Mouse (Mus musculus) cerebellum, adult 9-11 months (tissue): ENCODE data around the gene Clta.
"Not testable (repeated sequence)": the region's sequence is repeated elsewhere in the genome, so short reads cannot be mapped to it uniquely, and the experiment has no call there.

Experiments
- DNase-seq: peaks from one replicate; pipeline ENCODE4 v3.0.0; 2022

Gene Clta

DNA sequence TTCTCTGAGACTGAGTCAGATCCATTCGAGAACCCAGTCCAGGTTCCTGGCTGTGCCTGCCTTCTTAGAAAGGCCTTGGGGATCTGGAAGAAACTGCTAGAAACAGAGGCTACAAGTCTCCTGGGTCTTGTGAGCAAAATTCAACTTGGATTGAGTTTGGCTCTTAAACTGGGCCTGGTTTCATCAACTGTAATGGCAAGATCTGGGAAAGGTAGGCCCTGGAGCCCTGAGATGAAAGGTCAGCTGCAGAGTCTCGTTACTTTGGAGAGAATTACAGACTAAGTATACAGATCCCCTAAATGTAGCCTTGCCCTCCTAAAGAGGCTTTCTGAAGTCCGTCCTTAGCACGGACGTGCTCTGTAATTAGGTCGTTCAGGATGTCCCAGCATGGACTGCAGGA is 21.3 kb downstream of the Clta start:
- no peak for DNase-seq

DNA sequence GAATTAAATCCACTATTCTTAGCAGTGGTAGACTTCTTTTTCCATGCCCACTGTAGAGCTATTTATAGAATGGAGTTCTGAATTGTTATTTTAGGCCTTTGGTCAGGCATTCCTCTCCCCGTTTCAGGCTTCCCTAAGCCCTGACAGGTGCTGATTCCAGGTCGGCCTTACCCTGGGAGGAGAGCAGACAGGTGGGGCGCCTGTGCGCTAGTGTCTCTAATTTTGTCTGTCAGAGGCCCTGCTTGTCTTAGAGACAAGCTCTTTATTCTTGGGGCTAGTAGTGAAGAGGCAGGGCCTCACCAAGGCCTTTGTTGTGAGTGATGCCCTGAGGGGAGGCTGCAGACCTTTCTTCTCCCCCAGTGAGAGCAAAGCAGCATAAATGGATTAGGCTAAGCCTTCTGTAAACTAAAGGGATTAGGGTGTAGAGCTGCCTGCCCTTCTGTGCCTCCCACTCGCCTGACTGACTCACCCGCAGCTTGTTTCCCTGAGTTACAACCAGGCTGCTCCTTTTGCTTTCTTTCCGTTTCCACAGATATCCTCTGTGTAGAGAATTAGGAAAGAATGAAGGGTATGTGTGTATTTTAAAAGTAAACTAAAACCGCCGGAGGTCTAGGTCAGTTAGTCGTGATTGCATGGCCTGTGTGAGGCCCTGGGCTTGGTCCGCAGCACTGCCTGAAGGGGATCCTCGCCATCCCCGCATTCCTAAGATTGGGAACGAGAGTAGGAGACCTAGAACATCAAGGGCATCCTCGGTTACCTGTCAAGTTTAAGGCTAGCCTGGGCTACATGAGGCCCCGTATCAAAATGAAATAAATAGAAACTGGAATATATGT is 24.3 kb downstream of the Clta start:
- DNase-seq, result peak; percentile 28

DNA sequence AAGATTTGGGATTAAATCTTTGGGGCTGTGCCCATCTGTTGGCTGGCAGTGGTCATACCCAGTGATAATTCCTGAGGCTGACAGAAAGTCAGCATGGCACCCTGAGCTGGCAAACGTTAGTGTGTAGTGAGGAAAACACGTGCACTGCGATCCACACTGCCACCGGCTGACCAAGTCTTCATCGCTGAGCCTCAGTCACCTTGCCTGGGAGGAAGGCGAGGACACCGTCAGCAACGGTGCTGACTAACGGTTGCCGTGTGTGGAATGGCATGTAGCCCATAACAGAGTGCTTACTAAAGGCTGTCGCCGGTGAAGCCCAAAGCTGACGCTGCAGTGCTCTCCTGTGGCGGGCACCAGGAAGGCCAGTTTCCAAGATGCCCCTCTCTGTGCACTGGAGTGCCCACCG is 25.4 kb downstream of the Clta start:
- peak; percentile 66 for DNase-seq

DNA sequence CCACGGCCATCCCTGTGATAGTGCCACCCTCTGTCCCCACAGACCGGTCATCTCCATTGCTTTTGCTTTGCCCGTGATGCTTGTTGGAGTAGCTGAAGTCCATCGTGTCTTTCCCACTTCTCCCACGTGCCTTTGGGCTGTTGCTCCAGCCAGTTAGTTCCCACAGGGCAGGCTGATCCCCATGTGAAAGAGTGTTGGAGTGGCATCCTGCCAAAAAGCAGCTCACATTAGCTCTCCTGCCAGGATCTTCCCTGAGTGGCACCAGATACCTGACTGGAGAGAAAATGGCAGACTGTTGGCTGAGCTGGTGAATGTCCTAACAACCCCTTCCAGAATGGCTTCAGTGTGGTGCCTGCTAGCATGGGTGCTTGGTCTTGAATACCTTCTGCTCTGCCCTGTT is 27.3 kb downstream of the Clta start:
- peak; percentile 68 for DNase-seq

DNA sequence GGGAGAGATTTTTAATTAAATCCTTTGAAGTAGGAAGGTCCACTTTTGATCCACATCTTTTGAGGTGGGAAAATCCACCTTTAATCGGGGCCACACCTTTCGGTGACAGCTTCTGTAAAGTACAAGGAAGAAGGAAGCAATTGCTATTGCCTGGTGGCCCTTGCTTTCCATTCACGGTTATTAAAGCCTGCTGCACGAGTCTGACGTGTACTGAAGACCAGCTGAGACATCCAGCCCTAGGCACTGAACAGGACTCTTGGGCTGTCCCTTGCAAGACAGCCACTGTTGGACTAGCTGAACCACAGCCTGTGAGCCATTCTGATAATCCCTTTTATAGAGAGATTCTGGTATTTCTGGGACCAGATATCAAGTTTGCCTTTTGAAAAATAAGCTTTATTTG is 32.2 kb downstream of the Clta start:
- DNase-seq, result no peak

DNA sequence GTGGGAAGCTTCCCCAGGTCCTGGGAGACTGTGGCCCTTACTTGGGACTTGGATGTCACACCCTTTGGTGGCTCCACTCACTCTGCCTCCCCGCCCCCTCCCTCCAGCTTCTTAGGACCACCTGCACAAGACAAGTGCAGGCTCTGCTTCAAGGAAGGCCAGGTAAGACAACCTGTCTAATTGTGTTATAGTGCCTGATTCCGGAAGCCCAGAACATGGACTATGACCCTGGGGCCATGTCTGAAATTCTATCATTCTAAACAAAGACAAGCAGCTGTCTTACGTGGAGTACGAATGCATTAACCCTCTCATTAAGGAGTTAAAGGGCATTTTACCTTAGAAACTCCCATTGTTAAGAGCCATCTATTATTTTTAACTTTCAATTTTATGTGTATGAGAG is 36.5 kb downstream of the Clta start:
- DNase-seq, result no peak

DNA sequence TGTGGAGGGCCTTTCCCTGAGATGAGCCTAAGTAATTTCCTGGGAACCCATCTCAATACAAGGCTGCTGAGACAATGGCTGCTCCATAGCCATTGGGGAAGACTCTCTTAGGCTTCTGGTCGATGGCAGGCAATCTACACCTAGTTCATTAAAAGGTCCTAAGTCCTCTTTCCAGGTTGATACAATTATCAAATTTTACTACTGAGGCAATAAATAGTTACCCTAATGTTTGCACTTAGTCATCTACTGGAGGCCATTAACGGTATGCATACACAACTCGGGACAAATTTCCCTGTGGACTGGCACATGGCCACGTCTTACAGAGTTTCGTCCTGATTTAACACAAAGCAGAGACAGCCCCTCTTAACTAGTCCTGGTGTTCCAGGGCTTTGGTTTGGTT is 38.2 kb downstream of the Clta start:
- no peak for DNase-seq

DNA sequence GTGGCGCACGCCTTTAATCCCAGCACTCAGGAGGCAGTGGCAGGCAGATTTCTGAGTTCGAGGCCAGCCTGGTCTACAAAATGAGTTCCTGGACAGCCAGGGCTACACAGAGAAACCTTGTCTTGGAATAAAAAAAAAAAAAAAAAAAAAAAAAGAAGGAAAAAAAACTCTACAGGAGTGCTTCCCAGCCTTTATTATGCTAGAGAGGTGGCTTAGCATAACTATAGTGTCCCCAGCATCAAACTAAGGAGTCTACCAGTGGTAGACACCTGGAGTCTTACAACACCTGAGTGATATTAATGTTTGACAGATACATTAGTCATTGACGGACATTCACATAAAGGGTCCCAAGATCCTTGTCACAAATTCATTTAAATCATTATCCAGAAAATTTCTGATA is 38.9 kb downstream of the Clta start:
- DNase-seq, result not testable (repeated sequence)

DNA sequence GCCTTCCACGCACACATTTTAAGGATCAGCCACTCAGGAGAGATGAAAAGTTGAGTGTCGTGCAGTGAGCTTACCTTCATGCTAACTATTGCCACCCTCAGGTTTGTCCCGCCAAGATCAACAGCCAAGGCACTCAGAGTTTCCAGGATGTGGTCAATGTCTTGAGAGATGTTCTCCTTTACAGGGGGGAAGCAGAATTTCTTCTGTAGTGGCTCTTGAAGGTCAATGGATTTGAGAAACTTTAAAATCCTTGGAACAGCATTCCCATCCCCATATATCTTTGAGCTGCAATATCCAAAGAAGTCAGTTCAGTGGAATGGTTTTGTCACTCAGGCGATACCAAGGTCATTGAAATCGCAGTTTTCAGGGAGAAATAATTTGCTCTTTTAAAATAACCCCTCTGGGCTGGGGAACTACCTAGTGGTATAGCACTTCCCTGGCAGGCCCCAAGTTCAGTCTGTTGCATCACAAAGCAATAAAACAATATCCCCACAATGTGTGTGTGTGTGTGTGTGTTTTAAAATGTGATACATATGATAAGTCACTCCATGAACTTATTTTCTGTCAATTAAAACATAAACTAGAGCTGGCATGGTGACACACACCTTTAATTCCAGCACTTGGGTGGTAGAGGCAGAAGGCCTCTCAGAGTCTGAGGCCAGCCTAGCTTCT is 40.6 kb downstream of the Clta start:
- DNase-seq, result no peak

DNA sequence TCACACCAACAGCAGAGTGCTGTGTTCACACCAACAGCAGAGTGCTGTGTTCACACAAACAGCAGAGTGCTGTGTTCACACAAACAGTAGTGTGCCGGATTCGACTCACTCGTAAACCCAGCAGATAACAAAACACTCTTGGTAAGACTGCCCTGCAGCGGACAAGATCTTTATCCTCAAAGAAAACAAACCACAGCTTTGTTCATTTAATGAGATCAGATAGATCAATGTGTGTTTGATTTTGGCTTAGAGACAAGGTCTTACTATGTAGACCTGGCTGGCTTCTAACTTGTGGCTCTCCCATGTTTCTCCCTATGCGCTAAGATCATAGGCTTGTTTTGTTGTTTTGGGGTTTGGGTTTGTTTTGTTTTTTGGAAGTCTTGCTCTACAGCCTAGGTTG is 41.8 kb downstream of the Clta start:
- no peak for DNase-seq

DNA sequence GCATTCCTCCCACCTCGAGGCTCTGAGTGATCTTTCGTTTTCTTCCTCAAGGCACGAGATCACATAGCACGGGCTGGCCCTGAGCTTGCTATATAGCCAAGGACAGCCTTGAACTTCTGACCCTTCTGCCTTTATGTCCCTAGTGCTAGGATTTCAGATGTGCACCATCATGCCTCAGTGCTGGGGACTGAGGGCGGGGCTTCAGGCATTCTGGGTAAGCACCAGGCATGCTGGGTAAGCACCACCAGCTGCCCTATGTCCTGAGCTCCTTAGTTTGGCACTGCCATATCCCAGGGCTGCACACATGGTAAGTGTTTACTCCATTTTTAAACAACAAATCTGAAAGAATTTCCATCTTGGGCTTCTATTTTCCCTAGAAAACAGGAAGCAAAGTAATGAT is 45.6 kb downstream of the Clta start:
- no peak for DNase-seq

DNA sequence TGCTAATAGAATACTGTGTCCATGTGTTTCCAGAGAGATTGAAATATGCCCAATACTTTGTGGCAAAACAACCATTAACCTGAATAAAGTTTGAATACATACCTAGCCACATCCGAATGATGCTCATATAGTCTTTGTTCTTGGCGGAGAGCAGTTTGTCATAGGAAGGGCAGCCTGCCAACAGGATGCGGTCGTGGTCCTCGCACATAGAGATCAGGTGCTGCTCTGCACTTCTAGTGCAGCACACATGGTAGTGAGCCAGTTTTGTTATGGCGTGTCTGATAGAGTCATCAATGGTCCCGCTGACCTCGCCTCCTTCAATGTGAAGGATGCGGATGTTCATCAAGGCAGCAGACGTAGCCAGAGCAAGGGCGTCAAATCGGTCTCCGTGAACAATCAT is 55.4 kb downstream of the Clta start:
- no peak for DNase-seq

DNA sequence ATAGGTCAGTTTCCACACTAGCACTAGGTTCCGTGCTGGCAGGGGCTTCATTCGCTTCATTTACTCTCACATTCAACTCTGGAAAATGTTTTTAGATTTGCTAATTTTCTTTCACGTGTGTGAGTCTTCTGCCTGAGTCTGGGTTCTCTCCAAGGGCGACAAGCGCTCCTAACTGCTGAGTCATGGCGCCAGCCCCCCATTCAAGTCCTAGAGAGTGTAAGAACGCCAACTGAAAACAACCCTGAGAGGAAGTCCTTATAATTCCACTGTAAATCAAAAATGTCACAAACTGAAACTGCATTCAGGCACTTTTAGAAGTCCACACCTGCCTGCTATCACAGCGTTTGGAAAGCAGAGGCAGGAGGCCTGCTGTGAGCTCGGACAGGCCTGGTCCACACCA is 57.8 kb downstream of the Clta start:
- no peak for DNase-seq

DNA sequence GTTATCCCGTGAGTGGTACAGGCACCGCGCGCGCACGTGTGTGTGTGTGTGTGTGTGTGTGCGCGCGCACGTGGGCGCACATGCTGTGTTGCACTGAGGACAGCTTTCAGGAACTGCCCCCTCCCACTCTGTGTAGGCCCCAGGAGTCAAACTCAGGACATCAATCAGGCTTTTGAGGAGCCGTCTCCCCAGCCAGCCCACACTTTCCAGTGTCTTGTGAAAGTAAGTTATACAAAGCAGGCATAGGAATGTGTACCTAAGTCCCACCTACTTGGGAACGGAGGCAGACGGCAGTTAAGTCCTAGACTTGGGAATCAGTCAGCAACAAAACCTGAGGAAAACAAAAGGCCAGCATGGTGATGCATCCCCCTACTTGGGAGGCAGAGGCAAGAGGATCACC is 58.6 kb downstream of the Clta start:
- DNase-seq, result no peak

DNA sequence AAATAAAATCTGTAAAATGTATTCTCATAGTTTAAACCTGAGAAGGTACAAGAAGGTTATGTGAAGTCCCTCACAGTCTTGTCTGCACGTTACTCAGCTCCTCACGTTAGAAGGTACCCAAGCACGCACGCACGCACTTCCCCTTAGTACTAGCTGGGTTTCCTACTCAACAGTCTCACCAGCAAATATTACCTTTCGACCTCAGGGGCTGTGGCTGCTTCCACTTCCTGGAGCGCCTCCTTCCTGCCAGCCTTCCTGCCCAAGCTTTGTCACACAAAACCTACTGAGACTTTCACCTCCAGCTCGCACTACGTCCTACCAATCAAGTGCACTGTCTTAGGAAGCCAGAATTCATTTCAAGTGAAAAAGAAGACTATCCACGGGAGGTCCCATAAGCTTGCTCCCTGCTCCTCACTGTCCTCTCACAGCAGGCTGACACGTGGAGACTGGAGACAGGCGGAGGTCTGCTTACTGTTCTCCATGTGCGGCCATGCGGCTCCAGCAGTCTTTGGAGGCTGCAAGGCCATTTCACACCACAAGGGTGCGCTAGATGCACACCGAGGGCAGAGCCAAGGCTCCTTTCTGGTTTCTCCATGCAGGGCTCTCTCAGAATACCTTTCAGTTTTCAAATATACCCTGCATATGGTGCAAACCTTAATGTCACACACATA is 61.2 kb downstream of the Clta start:
- peak; percentile 76 for DNase-seq

DNA sequence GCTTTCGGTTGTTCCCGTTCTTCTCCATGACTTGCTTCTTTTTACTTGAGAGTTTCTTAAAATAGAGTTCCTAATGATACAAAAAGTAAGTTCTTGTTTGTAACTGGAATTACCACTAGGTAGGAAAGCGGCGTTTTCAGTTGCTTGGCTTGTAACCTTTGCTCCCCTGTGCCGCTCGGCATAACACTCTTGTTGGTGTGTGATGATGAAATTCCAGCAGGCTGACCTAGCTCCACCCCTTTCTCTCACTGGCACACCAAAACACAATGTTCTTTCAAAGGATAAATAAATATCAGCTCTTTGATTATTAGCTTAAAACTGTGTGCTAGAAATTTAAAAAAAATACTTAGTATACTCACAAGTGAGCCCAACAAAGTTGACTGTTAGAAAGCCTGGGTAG is 62.6 kb downstream of the Clta start:
- DNase-seq, result no peak

DNA sequence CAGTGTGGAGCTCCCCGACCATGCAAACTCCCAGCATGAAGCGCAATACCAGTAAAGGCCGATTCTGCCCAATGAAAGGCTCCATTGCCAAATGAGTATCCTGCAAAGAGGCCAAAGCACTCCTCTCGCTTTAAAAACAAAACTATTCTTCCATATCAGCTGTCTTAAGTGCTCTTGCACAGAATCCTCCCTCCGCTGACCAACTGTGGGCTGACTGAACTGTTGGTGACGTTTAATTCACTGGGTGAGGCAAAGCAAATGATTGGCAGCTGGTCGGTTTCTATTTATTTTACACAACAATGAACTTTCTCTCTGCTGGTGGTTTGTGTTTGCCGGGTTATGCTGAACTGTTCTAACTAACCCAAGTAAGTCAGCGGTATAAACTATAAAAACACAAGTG is 64.5 kb downstream of the Clta start:
- DNase-seq, result no peak

DNA sequence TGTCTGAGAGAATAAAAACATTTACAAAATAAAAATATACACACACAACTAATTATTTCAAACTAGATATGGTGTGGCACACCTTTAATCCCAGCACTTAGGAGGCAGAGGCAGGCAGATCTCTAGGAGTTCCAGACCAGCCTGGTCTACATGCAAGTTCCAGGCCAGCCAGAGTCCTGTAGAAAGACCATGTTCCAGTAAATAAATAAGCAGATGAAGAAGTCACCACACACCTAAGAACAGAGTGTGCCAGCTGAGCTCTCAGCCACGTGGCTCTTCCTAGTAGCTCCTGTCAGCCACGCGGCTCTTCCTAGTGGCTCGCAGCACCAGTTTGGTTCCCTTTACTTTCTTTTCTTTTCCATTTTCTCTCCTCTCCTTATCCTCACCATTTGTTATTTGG is 65.2 kb downstream of the Clta start:
- no peak for DNase-seq

DNA sequence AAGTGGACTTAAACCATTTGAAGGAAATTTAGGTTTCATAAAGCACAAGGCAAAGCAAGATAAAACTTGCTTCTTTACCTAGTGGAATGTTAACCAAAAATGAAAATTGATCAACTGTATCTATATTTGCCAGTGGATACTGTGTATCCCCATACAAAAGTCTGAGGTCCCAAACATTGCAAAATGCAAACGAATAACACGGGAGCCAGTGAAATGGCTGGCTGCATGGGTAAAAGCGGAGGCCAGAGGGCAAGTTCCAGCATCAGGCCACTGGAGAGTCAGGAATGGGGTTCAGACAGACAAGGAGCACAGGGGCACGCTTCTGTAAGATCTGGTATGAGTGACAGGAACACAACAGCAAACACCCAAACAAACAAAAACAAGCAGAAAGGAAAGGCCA is 66.4 kb downstream of the Clta start:
- no peak for DNase-seq

DNA sequence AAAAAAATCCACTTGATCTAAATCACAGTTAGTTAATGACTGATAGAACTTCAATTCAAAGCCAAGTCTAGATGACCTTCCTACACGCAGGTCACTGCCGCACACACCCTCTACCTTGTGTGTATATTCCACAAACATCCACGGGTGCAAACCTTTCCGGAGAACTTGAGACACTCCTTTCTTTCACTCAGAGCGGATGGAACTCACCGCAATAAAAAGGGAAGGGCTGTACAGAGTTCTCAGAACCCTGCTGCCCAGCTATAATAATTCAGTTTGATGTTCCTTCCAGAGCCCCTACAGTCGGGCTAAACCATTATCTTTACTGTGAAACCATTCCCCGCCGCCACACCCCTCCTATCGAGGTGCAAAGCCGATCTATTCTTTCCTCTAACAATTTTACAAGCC is 67.5 kb downstream of the Clta start:
- no peak for DNase-seq

DNA sequence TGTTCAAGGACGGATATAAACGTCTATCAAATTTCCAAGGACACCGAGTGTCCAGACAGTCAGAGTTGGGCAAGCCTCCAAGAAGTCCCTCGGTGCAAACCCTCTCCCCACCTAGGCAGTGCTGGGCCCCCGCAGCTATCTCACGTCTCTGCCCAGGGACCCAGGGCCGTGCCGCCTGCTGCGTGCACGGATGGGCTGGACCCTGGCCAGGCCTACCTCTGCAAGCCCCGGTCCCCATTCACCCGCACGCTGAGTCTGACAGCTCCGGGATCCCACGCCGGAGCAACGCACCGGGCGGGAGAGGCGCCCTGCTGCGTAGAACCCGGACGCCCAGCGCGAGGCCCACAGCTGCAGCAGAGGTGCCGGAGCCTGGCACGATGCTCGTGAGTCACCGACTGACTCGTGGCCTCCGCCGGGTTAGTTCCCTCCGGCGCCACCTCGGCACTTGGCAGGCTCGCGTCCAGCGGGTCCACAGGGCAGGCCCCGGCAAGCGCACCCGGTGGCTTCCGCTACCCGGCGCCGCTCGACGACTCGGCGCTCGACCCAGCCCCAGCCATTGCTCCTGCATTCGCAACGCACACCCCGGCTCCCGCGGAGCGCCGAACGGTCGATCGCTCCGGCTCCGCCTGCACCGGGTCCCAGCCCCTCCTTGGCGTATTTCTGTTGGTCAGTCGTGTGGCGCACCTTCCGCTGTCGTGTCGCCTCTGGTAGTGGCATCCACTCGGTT is 68.1 kb downstream of the Clta start:
- DNase-seq, result peak; percentile 92

DNA sequence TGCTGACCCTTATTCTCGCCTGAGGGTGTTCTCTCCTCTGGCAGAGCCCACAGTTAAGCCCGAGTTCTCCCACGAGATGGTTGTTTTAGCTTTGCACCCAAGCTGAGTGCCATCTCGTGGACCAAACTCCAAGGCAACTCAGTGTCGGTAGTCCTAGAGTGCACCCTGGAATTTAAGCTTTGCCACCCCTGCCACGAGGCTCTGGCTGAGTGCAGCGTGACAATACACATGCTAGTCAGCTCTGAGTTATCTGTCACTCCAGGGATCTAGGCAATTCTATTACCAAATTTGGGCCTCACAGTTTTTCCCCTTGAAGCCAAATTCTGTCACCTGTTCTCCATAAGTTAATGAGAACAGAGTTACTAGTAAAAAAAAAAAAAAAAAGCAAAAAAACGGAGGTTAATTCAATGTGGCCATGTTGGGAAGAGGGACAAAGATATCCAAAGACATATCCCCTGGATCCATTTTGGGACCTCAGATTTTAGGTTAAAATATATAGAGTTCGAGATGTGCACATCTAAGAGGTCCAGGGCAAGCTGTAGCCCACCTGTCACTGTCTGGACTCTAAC is 68.7 kb downstream of the Clta start:
- no peak for DNase-seq

DNA sequence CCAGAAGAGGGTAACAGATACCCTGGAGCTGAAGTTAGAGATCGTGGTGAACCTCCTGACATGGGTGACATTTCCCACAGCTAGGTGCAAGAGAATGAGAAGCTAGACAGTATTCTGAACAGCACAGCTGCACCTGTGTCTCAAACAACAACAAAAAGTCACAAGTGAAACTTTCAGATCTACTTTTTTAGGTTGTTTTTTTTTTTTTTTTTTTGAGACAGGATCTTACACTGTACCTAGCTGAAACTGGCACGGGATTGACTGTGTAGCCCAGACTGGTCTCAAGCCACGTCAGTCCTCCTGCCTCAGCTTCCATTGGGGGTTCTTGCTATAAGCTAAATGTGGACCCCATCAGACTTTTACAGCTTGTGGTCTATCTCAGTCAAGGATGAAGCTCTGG is 69.5 kb downstream of the Clta start:
- no peak for DNase-seq
